Mouse (Mus musculus): ENCODE data around the gene Pdha2. TPM values are rescaled to one million over a fixed set of nuclear protein-coding genes. Genes with fewer than 3 reads are reported as not detected.

The Pdha2 gene
- polyA plus RNA-seq (2011; ENCODE audit: insufficient read depth, insufficient read length, low read depth, missing spikeins), result not detected in 2 replicates

DNA sequence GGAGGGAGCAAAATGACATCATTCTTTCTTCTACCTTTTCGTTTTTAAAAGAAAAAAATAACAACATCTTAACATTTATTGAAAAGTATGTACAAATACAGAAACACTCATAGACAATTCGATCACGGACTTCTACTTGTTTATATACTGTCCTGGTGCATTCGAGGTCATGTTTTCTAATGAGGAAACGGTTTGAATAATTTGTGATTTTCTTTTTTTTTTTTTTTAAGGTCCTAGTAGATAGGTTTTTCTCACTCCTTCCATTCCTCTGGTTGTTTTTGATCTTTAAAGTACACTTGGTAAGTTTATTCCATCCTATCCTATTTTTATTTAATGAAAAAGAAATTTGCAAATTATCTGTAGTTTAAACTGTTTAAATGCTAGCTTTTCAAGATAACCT, at the start of gene Pdha2:
TSS of gene Pdha2 (minus strand) at position 101 of the 400 bp plus-strand sequence.
- no peak for TF ChIP-seq EP300 (IDR thresholded peaks at IDR 0.05; ENCODE audit: insufficient read depth, low read depth, low read length)
- TF ChIP-seq POLR2A (IDR thresholded peaks at IDR 0.05; ENCODE audit: insufficient read depth, low read length), result no peak
- no peak for TF ChIP-seq CTCF (IDR thresholded peaks at IDR 0.05; ENCODE audit: low read depth, low read length)
- H3K36me3 ChIP-seq (ENCODE audit: control insufficient read depth, insufficient read depth, low read length, poor library complexity, severe bottlenecking), result no peaks in the 10 kb centered on the region
- no peak within 1 kb of the TSS for H3K4me3 ChIP-seq (ENCODE audit: low read depth, low read length)
- no peak within 1 kb of the TSS for H3K27ac ChIP-seq (ENCODE audit: insufficient read depth, low read length)
- no peaks in the 10 kb centered on the region for H3K9me3 ChIP-seq (replicated peaks; ENCODE audit: control insufficient read depth, insufficient read depth, low read length, poor library complexity, severe bottlenecking)
- no peaks in the 10 kb centered on the region for H3K4me1 ChIP-seq (ENCODE audit: control insufficient read depth, insufficient read depth, low read length)
- H3K27me3 ChIP-seq (ENCODE audit: control insufficient read depth, insufficient read depth, low read length, poor library complexity, severe bottlenecking), result no peaks in the 10 kb centered on the region
- no peak within 1 kb of the TSS for H3K9ac ChIP-seq (ENCODE audit: low read depth, poor library complexity, severe bottlenecking)

DNA sequence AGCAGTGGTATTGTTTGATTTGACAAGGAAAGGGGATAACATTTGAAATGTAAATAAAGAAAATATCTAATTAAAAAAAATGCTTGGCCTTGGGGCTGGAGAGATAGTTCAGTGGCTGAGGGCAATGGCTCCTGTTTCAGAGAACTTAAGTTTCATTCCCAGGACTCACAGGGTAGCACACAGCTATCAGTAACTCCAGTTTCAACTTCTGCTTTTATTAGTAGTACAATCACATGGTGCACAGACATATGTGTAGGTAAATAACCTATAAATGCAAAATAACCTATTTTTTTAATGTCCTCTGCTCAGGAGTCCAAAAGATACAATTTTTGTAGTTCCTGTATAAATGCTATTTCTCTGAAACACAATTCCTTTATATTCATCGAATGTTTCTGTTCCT, 48.4 kb upstream of the Pdha2 start:
- Histone ChIP-seq H3K9me3 (replicated peaks; ENCODE audit: control insufficient read depth, insufficient read depth, low read length, poor library complexity, severe bottlenecking) (no peaks in the 10 kb centered on the region), H3K4me1 (ENCODE audit: control insufficient read depth, insufficient read depth, low read length) (no peaks in the 10 kb centered on the region), H3K4me3 (ENCODE audit: low read depth, low read length) (no peak overlapping the region), H3K9ac (ENCODE audit: low read depth, poor library complexity, severe bottlenecking) (no peak overlapping the region), H3K27ac (ENCODE audit: insufficient read depth, low read length) (no peak overlapping the region), H3K36me3 (ENCODE audit: control insufficient read depth, insufficient read depth, low read length, poor library complexity, severe bottlenecking) (no peaks in the 10 kb centered on the region), H3K27me3 (ENCODE audit: control insufficient read depth, insufficient read depth, low read length, poor library complexity, severe bottlenecking) (no peaks in the 10 kb centered on the region)
- TF ChIP-seq CTCF (IDR thresholded peaks at IDR 0.05; ENCODE audit: low read depth, low read length) (no peak), POLR2A (IDR thresholded peaks at IDR 0.05; ENCODE audit: insufficient read depth, low read length) (no peak), EP300 (IDR thresholded peaks at IDR 0.05; ENCODE audit: insufficient read depth, low read depth, low read length) (no peak)

DNA sequence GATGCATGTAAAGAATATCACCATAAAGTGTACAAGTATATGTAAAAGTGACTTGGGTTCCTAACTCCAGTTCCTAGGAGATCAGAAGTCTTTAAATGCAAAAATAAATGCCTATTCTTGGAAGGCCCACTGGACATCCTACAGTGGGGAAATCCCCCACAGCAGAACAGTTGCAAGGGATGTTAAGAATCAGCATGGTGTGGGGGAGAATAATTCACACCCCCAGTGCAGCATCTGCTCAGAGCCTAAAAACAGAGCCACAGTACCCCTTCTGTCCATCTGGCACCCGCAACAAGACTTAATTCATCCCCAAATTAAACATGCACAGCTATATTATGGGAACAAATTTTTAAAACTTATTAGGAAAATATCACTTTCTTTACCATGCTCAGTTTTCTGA, 39.3 kb upstream of the Pdha2 start:
- Histone ChIP-seq H3K4me1 (ENCODE audit: control insufficient read depth, insufficient read depth, low read length) (no peaks in the 10 kb centered on the region), H3K9ac (ENCODE audit: low read depth, poor library complexity, severe bottlenecking) (no peak overlapping the region), H3K36me3 (ENCODE audit: control insufficient read depth, insufficient read depth, low read length, poor library complexity, severe bottlenecking) (no peaks in the 10 kb centered on the region), H3K27ac (ENCODE audit: insufficient read depth, low read length) (no peak overlapping the region), H3K9me3 (replicated peaks; ENCODE audit: control insufficient read depth, insufficient read depth, low read length, poor library complexity, severe bottlenecking) (no peaks in the 10 kb centered on the region), H3K4me3 (ENCODE audit: low read depth, low read length) (no peak overlapping the region), H3K27me3 (ENCODE audit: control insufficient read depth, insufficient read depth, low read length, poor library complexity, severe bottlenecking) (no peaks in the 10 kb centered on the region)
- no peak for TF ChIP-seq EP300 (IDR thresholded peaks at IDR 0.05; ENCODE audit: insufficient read depth, low read depth, low read length)
- TF ChIP-seq CTCF (IDR thresholded peaks at IDR 0.05; ENCODE audit: low read depth, low read length), result no peak
- no peak for TF ChIP-seq POLR2A (IDR thresholded peaks at IDR 0.05; ENCODE audit: insufficient read depth, low read length)

DNA sequence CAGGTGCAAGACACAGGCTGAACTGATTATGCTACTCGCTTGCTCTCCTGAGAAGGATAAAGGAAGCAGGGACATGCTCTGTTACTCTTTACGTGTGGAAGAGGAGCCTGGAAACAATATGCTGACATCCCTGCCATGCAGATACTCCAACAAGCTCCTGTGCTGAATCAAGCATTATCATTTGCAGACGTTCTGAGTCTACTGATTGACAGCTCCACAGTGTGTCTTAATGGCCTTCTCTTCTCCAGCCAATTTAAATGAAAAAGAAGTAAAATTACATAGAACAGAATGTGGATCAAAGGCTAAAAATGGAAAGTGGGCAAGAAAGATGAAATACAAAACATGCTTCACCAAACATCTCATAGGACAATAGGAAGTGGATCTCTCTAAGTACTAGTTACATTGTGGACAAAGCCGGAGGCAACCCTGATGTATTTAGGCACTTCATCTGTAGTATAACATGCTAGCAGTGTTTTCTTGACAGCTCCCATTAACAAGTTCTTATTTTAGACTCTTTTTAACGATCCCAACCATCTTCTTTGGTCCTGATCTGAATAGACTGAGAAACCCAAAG, 32.7 kb upstream of the Pdha2 start:
- TF ChIP-seq CTCF (IDR thresholded peaks at IDR 0.05; ENCODE audit: low read depth, low read length), result no peak
- no peak for TF ChIP-seq POLR2A (IDR thresholded peaks at IDR 0.05; ENCODE audit: insufficient read depth, low read length)
- TF ChIP-seq EP300 (IDR thresholded peaks at IDR 0.05; ENCODE audit: insufficient read depth, low read depth, low read length), result no peak
- Histone ChIP-seq H3K4me1 (ENCODE audit: control insufficient read depth, insufficient read depth, low read length) (no peaks in the 10 kb centered on the region), H3K27me3 (ENCODE audit: control insufficient read depth, insufficient read depth, low read length, poor library complexity, severe bottlenecking) (no peaks in the 10 kb centered on the region)

DNA sequence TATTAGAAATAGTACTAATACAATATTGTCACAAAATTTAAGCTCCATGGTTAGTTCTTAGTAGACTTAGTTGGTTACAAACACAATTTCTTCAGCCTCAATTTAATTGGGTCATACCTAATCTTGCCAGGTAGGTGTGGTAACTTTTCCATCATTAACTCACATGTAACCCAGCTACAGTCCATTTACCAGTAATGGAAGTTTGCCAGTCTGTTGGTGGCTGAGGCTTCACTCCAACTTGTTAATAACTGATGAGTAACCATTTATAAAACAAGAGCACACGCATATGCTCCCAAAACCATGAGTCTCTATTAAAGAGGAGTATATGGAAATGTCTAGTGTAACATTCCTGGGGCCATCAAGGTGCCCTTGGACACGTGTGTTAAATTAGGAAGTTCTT, 25.9 kb upstream of the Pdha2 start:
- Histone ChIP-seq H3K27me3 (ENCODE audit: control insufficient read depth, insufficient read depth, low read length, poor library complexity, severe bottlenecking) (no peaks in the 10 kb centered on the region), H3K27ac (ENCODE audit: insufficient read depth, low read length) (no peak overlapping the region), H3K9me3 (replicated peaks; ENCODE audit: control insufficient read depth, insufficient read depth, low read length, poor library complexity, severe bottlenecking) (no peaks in the 10 kb centered on the region), H3K36me3 (ENCODE audit: control insufficient read depth, insufficient read depth, low read length, poor library complexity, severe bottlenecking) (no peaks in the 10 kb centered on the region), H3K4me3 (ENCODE audit: low read depth, low read length) (no peak overlapping the region), H3K9ac (ENCODE audit: low read depth, poor library complexity, severe bottlenecking) (no peak overlapping the region), H3K4me1 (ENCODE audit: control insufficient read depth, insufficient read depth, low read length) (no peaks in the 10 kb centered on the region)
- TF ChIP-seq EP300 (IDR thresholded peaks at IDR 0.05; ENCODE audit: insufficient read depth, low read depth, low read length) (no peak), POLR2A (IDR thresholded peaks at IDR 0.05; ENCODE audit: insufficient read depth, low read length) (no peak), CTCF (IDR thresholded peaks at IDR 0.05; ENCODE audit: low read depth, low read length) (no peak)

More for the DNA sequence above, 32.7 kb upstream of the Pdha2 start:
- Histone ChIP-seq H3K9me3 (replicated peaks; ENCODE audit: control insufficient read depth, insufficient read depth, low read length, poor library complexity, severe bottlenecking) (no peaks in the 10 kb centered on the region), H3K9ac (ENCODE audit: low read depth, poor library complexity, severe bottlenecking) (no peak overlapping the region), H3K4me3 (ENCODE audit: low read depth, low read length) (no peak overlapping the region), H3K27ac (ENCODE audit: insufficient read depth, low read length) (no peak overlapping the region), H3K36me3 (ENCODE audit: control insufficient read depth, insufficient read depth, low read length, poor library complexity, severe bottlenecking) (no peaks in the 10 kb centered on the region)

DNA sequence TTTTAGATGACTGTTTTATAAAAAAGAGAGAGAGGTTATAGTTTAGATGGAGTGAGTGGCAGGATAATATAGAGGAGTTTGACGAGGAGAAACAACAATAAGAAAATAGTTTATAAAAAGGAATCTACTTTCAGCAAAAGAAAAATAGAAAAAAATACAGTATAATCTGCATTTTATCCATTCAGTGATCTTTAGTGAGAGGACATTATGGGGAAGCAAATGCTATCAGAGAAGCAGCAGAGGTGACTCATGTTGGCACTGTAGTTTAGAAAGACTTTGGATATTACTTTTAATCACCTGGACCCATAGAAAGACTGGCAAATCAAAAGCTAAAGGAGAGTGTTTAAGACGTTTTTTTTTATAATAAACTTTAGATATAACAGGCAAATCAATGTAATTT, 17.0 kb upstream of the Pdha2 start:
- H3K9me3 ChIP-seq (replicated peaks; ENCODE audit: control insufficient read depth, insufficient read depth, low read length, poor library complexity, severe bottlenecking), result no peaks in the 10 kb centered on the region
- H3K4me1 ChIP-seq (ENCODE audit: control insufficient read depth, insufficient read depth, low read length), result no peaks in the 10 kb centered on the region
- no peak overlapping the region for H3K27ac ChIP-seq (ENCODE audit: insufficient read depth, low read length)
- no peaks in the 10 kb centered on the region for H3K36me3 ChIP-seq (ENCODE audit: control insufficient read depth, insufficient read depth, low read length, poor library complexity, severe bottlenecking)
- H3K27me3 ChIP-seq (ENCODE audit: control insufficient read depth, insufficient read depth, low read length, poor library complexity, severe bottlenecking), result no peaks in the 10 kb centered on the region
- H3K9ac ChIP-seq (ENCODE audit: low read depth, poor library complexity, severe bottlenecking), result no peak overlapping the region
- TF ChIP-seq POLR2A (IDR thresholded peaks at IDR 0.05; ENCODE audit: insufficient read depth, low read length) (no peak), CTCF (IDR thresholded peaks at IDR 0.05; ENCODE audit: low read depth, low read length) (no peak), EP300 (IDR thresholded peaks at IDR 0.05; ENCODE audit: insufficient read depth, low read depth, low read length) (no peak)
- H3K4me3 ChIP-seq (ENCODE audit: low read depth, low read length), result no peak overlapping the region
